Mouse (Mus musculus) midbrain, embryonic 12.5 days (tissue): Measurements from ENCODE around the gene Ssr2. TPM values are rescaled to one million over a fixed set of nuclear protein-coding genes. Genes with fewer than 3 reads are reported as not detected.
A peak's percentile ranks its signal among the peaks of the same experiment; 100 is the strongest.

Experiments used
- ATAC-seq: fragments of 200-750 bp; cut with Nextera tagmentation; 2 replicates; pipeline ENCODE4 v1.8.0; 2017; ENCODE audit warnings: low read depth, moderate TSS enrichment, moderate library complexity; ENCODE audit not compliant: low FRiP score
- H3K27ac ChIP-seq: fragments of 300-500 bp; sonication (generic); replicated peaks from 2 replicates; pipeline ENCODE4 v1.5.1; 2016; ENCODE audit warnings: mild to moderate bottlenecking
- H3K27me3 ChIP-seq: fragments of 300-500 bp; sonication (generic); 2 replicates; pipeline ENCODE4 v1.6.1; 2016; ENCODE audit warnings: mild to moderate bottlenecking
- H3K36me3 ChIP-seq: fragments of 300-500 bp; sonication (generic); 2 replicates; pipeline ENCODE4 v1.6.1; 2016
- H3K4me1 ChIP-seq: fragments of 300-500 bp; sonication (generic); 2 replicates; pipeline ENCODE4 v1.6.1; 2016
- H3K4me2 ChIP-seq: fragments of 300-500 bp; sonication (generic); replicated peaks from 2 replicates; pipeline ENCODE4 v1.6.1; 2016; ENCODE audit warnings: mild to moderate bottlenecking, moderate library complexity
- H3K4me3 ChIP-seq: fragments of 300-500 bp; sonication (generic); 2 replicates; pipeline ENCODE4 v1.5.1; 2016; ENCODE audit warnings: mild to moderate bottlenecking
- H3K9ac ChIP-seq: fragments of 300-500 bp; sonication (generic); replicated peaks from 2 replicates; pipeline ENCODE4 v1.6.1; 2016; ENCODE audit warnings: mild to moderate bottlenecking, moderate library complexity
- H3K9me3 ChIP-seq: fragments of 300-500 bp; sonication (generic); 2 replicates; pipeline ENCODE4 v1.6.1; 2016; ENCODE audit warnings: mild to moderate bottlenecking
- WGBS: fragments of 180-500 bp; shearing (Covaris S2); methylation state at CpG from one replicate; pipeline ENCODE4 v1.1.7; 2016; 5-methylcytosine and 5-hydroxymethylcytosine counted together
- polyA plus RNA-seq: library from polyadenylated mRNA; unstranded; fragments of >200 nt; fragmentation: Nextera tagmentation; extraction: Ambion mirVana; gene quantifications from 2 replicates; pipeline ENCODE4 v1.2.1, GENCODE M21; 2016

The Ssr2 gene
- polyA plus RNA-seq, 1 experiment from 2014 or later = 137 TPM

DNA sequence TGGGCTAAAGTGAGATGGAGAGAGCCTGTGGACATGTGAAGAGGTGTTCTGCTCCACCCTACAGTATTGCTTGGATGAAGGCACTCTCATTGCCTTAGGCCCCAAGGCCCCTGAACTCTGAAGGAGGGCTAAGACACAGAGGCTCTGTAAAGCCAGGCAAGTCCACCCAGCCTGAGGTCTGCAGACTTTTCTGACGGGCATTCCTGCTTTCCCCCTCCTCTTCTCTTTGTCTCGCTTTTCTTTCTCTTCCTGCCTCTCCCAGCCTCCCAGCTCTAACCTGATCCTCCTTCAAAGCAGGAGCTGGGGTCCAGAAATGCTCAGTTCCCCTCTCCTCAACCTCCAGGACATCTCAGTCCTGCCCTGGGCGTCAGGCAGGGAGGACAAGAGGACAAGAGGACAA, 40.7 kb upstream of the Ssr2 start:
- ATAC-seq = no peak
- no peaks in the 10 kb centered on the region for H3K27me3 ChIP-seq

GRCm38 (mm10) chr3:88535527-88535926, 40.1 kb upstream of the Ssr2 start:
- no peaks in the 10 kb centered on the region for H3K27me3 ChIP-seq
- WGBS = 24% methylated on average over 4 of the region's 4 CpGs
- ATAC-seq = no peak
- H3K27ac ChIP-seq = peak overlapping the region; percentile 99
- H3K4me2 ChIP-seq = peak overlapping the region; percentile 96
- H3K4me1 ChIP-seq = peaks cover 63% of the 10 kb centered on the region
- peaks cover 41% of the 10 kb centered on the region for H3K36me3 ChIP-seq
- H3K9me3 ChIP-seq = no peaks in the 10 kb centered on the region
- peak overlapping the region; percentile 100 for H3K9ac ChIP-seq
- H3K4me3 ChIP-seq = peak overlapping the region; percentile 96

More for the DNA sequence above, 40.7 kb upstream of the Ssr2 start:
- Histone ChIP-seq H3K4me1 (peaks cover 63% of the 10 kb centered on the region), H3K36me3 (peaks cover 36% of the 10 kb centered on the region), H3K27ac (peak overlapping the region; percentile 99), H3K4me2 (peak overlapping the region; percentile 96), H3K9me3 (no peaks in the 10 kb centered on the region), H3K4me3 (peak overlapping the region; percentile 96), H3K9ac (peak overlapping the region; percentile 100)
- WGBS = 0% methylated on average over 3 of the region's 3 CpGs

GRCm38 (mm10) chr3:88536103-88536930, 39.4 kb upstream of the Ssr2 start:
- H3K9ac ChIP-seq = peak overlapping the region; percentile 100
- H3K36me3 ChIP-seq = peaks cover 45% of the 10 kb centered on the region
- peak overlapping the region; percentile 96 for H3K4me3 ChIP-seq
- no peaks in the 10 kb centered on the region for H3K27me3 ChIP-seq
- H3K4me2 ChIP-seq = peak overlapping the region; percentile 96
- peaks cover 68% of the 10 kb centered on the region for H3K4me1 ChIP-seq
- ATAC-seq = no peak
- no peaks in the 10 kb centered on the region for H3K9me3 ChIP-seq
- 5% methylated on average over 64 of the region's 64 CpGs for WGBS
- peak overlapping the region; percentile 99 for H3K27ac ChIP-seq

GRCm38 (mm10) chr3:88537146-88537545, 38.5 kb upstream of the Ssr2 start:
- peak overlapping the region; percentile 96 for H3K4me3 ChIP-seq
- peaks cover 45% of the 10 kb centered on the region for H3K36me3 ChIP-seq
- peak overlapping the region; percentile 100 for H3K9ac ChIP-seq

DNA sequence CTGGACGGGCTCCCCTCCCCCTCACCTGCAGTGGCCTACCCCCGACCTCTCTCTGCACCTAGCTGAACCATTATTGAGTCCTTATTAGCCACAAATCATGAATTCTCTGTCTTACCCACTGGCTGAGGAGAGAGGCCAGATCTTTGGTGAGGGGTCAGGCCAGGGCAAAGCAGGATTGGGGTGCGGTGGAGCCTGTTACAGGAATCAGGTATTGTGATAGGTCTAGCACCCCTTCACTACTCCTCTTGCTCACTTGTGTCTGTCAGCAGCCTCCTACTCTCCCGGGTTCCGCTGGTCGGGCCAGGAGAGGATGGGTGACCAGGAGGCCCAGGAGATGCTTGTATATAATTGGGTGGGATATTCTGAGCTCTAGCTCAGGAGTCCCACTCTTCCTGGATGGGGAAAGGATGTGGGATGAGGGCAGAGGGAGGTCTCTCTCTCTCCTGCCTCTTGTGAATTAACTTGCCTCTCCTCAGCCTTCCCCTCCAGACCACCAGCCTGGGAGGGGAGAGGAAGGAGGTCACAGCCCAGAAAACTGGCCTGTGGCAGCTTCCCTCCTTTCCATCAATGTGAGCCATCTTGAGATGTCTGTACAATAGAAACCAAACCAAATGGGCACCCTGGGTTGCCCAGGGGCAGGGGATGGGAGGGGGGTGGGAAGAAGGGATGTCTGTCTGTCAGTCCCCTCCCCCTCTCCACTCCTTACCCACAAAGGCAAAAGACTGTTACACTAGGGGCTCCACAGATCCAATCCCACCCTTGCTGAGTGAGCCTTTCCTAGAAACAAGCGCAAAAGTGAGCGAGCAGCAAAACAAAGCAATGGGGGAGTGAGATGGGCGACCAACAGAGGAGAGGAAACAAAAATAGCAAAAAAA, 37.2 kb upstream of the Ssr2 start:
- ATAC-seq = peak; percentile 10; the same call in 1 of the 2 replicates
- no peaks in the 10 kb centered on the region for H3K9me3 ChIP-seq
- WGBS = 13% methylated on average over 9 of the region's 9 CpGs
- H3K36me3 ChIP-seq = peaks cover 45% of the 10 kb centered on the region
- H3K9ac ChIP-seq = peak overlapping the region; percentile 100
- peak overlapping the region; percentile 96 for H3K4me2 ChIP-seq
- H3K4me1 ChIP-seq = peaks cover 70% of the 10 kb centered on the region
- H3K4me3 ChIP-seq = peak overlapping the region; percentile 24
- H3K27ac ChIP-seq = peak overlapping the region; percentile 99
- no peaks in the 10 kb centered on the region for H3K27me3 ChIP-seq

More at GRCm38 (mm10) chr3:88537146-88537545, 38.5 kb upstream of the Ssr2 start:
- no peaks in the 10 kb centered on the region for H3K9me3 ChIP-seq
- no peak for ATAC-seq
- no peaks in the 10 kb centered on the region for H3K27me3 ChIP-seq
- H3K27ac ChIP-seq = peak overlapping the region; percentile 99
- WGBS = 53% methylated on average over 6 of the region's 6 CpGs
- peak overlapping the region; percentile 96 for H3K4me2 ChIP-seq
- peaks cover 70% of the 10 kb centered on the region for H3K4me1 ChIP-seq

GRCm38 (mm10) chr3:88539397-88539796, 36.3 kb upstream of the Ssr2 start:
- H3K36me3 ChIP-seq = peaks cover 45% of the 10 kb centered on the region
- 4% methylated on average over 3 of the region's 3 CpGs for WGBS

DNA sequence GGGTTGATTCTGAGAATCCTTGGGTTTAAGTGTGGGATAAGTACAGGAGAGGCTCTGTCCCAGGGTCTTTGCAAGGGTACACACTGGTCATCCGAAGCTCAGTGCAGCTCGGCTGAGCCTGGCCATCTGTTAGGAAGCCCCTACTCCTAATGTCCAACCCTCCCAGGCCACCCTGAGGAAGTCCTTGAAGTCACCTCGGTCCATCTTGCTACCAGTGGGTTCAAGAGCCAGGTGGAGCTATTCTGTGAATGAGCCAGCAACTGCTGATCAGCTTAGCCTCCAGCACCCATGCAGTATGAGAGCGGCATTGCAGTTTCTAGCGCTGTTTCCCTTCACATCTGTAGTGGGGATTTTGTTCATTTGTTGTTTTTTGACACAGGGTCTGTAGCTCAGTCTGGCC, 35.6 kb upstream of the Ssr2 start:
- ATAC-seq = no peak
- Histone ChIP-seq H3K27ac (peak overlapping the region; percentile 65), H3K4me3 (no peak overlapping the region), H3K36me3 (peaks cover 45% of the 10 kb centered on the region), H3K27me3 (no peaks in the 10 kb centered on the region), H3K4me1 (peaks cover 59% of the 10 kb centered on the region), H3K9ac (peak overlapping the region; percentile 40), H3K4me2 (peak overlapping the region; percentile 12; the same call in 1 of the 2 replicates), H3K9me3 (no peaks in the 10 kb centered on the region)
- WGBS = 48% methylated on average over 5 of the region's 5 CpGs

More at GRCm38 (mm10) chr3:88539397-88539796, 36.3 kb upstream of the Ssr2 start:
- Histone ChIP-seq H3K9ac (peak overlapping the region; percentile 31; the same call in 1 of the 2 replicates), H3K27ac (peak overlapping the region; percentile 65), H3K4me1 (peaks cover 66% of the 10 kb centered on the region), H3K9me3 (no peaks in the 10 kb centered on the region), H3K4me2 (peak overlapping the region; percentile 37), H3K4me3 (peak overlapping the region; percentile 21), H3K27me3 (no peaks in the 10 kb centered on the region)
- ATAC-seq = peak; percentile 61

DNA sequence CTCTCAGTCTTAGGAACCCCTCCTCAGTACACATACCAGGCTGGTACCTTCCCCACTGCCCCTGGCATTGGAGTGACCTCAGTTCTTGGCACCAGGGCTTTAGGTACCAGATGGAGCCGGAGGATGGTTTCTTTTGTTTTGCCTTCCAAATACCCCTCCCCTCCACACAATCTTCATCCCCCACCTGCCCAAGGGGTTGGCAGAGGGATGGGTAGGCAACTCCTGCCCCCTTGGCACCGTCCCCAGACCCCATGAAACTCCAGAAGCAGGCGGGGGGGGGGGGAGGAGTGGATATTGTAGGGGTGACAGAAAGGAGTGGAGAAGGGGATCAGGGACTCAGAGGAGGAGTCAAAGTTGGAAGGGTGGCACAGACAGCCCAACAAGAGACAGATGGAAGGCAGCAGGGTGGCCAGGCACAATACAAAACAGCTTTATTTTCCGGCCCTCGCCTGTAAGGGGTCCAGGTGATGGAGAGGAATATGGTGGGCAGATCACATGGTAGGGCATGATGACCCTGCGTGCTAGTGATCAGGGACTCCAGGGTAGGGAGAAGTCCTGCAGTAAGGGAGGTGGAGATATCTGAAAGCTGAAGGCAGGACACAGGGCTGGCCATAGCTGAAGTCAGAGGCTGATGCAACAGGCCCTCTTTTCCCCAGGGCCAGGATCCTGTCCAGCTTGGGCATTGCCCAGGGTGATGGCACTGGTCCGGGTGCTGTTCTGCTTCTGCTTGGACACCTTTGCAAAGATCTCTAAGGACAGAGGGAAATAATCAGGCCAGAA, 33.9 kb upstream of the Ssr2 start:
- ATAC-seq = no peak
- H3K4me3 ChIP-seq = no peak overlapping the region
- no peak overlapping the region for H3K9ac ChIP-seq
- H3K27ac ChIP-seq = peak overlapping the region; percentile 54
- H3K4me2 ChIP-seq = no peak overlapping the region
- H3K4me1 ChIP-seq = peaks cover 42% of the 10 kb centered on the region
- H3K9me3 ChIP-seq = no peaks in the 10 kb centered on the region
- H3K36me3 ChIP-seq = peaks cover 31% of the 10 kb centered on the region
- 71% methylated on average over 7 of the region's 7 CpGs for WGBS
- no peaks in the 10 kb centered on the region for H3K27me3 ChIP-seq

DNA sequence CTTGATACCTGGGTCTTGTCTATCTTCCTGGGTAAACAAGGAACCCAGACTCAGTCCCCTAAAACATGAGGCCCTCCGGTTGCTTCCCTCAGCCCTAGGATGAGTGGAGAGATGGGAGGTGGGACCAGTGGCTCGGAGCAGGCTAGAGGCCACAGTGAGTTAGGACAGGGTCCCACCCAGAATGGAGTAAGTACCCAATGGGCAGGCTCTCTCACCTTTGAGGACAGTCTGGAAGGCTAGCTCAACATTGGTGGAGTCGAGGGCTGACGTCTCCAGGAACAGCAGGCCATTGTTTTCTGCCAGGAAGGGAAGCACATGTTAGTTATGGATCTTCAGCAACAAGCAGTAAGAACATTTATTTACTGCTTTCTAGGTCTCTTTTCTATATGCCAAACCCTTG, 33.2 kb upstream of the Ssr2 start:
- H3K4me1 ChIP-seq = peaks cover 35% of the 10 kb centered on the region
- no peak for ATAC-seq

GRCm38 (mm10) chr3:88543174-88543573, 32.5 kb upstream of the Ssr2 start:
- peaks cover 18% of the 10 kb centered on the region for H3K36me3 ChIP-seq
- no peak overlapping the region for H3K4me3 ChIP-seq
- 84% methylated on average over 8 of the region's 8 CpGs for WGBS
- H3K9ac ChIP-seq = no peak overlapping the region
- H3K4me2 ChIP-seq = no peak overlapping the region
- no peaks in the 10 kb centered on the region for H3K27me3 ChIP-seq
- H3K9me3 ChIP-seq = no peaks in the 10 kb centered on the region
- H3K4me1 ChIP-seq = peaks cover 28% of the 10 kb centered on the region
- H3K27ac ChIP-seq = no peak overlapping the region
- no peak for ATAC-seq

More for the DNA sequence above, 33.2 kb upstream of the Ssr2 start:
- H3K4me3 ChIP-seq = no peak overlapping the region
- no peak overlapping the region for H3K27ac ChIP-seq
- H3K9ac ChIP-seq = no peak overlapping the region
- H3K36me3 ChIP-seq = peaks cover 25% of the 10 kb centered on the region
- 82% methylated on average over 4 of the region's 4 CpGs for whole genome bisulfite sequencing
- H3K27me3 ChIP-seq = no peaks in the 10 kb centered on the region
- H3K9me3 ChIP-seq = no peaks in the 10 kb centered on the region
- H3K4me2 ChIP-seq = no peak overlapping the region

GRCm38 (mm10) chr3:88543651-88544410, 31.8 kb upstream of the Ssr2 start:
- 75% methylated on average over 5 of the region's 5 CpGs for WGBS
- Histone ChIP-seq H3K9ac (no peak overlapping the region), H3K27ac (no peak overlapping the region), H3K4me3 (no peak overlapping the region), H3K36me3 (peaks cover 11% of the 10 kb centered on the region), H3K4me1 (peaks cover 22% of the 10 kb centered on the region), H3K4me2 (no peak overlapping the region), H3K27me3 (no peaks in the 10 kb centered on the region), H3K9me3 (no peaks in the 10 kb centered on the region)
- ATAC-seq = no peak
